Mouse (Mus musculus) embryonic facial prominence, embryonic 10.5 days (tissue): ENCODE results near the gene Abhd17b. TPM values are rescaled to one million over a fixed set of nuclear protein-coding genes. Genes with fewer than 3 reads are reported as not detected.

ENCODE experiments used
- DNase-seq: peaks from one replicate; pipeline ENCODE4 v3.0.0-alpha.2; 2017; ENCODE audit warnings: low spot score
- H3K27ac ChIP-seq: fragments of 300-500 bp; sonication (generic); replicated peaks from 2 replicates; pipeline ENCODE4 v1.5.1; 2016; ENCODE audit warnings: mild to moderate bottlenecking
- H3K27me3 ChIP-seq: fragments of 300-500 bp; sonication (generic); replicated peaks from 2 replicates; pipeline ENCODE4 v1.6.1; 2016; ENCODE audit warnings: low read depth, mild to moderate bottlenecking; ENCODE audit not compliant: poor library complexity, severe bottlenecking
- H3K36me3 ChIP-seq: fragments of 300-500 bp; sonication (generic); replicated peaks from 2 replicates; pipeline ENCODE4 v1.6.1; 2016; ENCODE audit warnings: mild to moderate bottlenecking, moderate library complexity
- H3K4me1 ChIP-seq: fragments of 300-500 bp; sonication (generic); 2 replicates; pipeline ENCODE4 v1.6.1; 2016
- H3K4me3 ChIP-seq: fragments of 300-500 bp; sonication (generic); 2 replicates; pipeline ENCODE4 v1.5.1; 2016; ENCODE audit warnings: mild to moderate bottlenecking, moderate library complexity
- H3K9me3 ChIP-seq: fragments of 300-500 bp; sonication (generic); 2 replicates; pipeline ENCODE4 v1.6.1; 2016; ENCODE audit warnings: mild to moderate bottlenecking
- WGBS: fragments of 180-500 bp; shearing (Covaris S2); methylation state at CpG from one replicate; pipeline ENCODE4 v1.1.7; 2016; 5-methylcytosine and 5-hydroxymethylcytosine counted together
- polyA plus RNA-seq: library from polyadenylated mRNA; unstranded; fragments of >200 nt; fragmentation: Nextera tagmentation; extraction: Ambion mirVana; gene quantifications from 2 replicates; pipeline ENCODE4 v1.2.1, GENCODE M21; 2016

Gene Abhd17b
- polyA plus RNA-seq, 1 experiment from 2014 or later, result 28.0 TPM

DNA sequence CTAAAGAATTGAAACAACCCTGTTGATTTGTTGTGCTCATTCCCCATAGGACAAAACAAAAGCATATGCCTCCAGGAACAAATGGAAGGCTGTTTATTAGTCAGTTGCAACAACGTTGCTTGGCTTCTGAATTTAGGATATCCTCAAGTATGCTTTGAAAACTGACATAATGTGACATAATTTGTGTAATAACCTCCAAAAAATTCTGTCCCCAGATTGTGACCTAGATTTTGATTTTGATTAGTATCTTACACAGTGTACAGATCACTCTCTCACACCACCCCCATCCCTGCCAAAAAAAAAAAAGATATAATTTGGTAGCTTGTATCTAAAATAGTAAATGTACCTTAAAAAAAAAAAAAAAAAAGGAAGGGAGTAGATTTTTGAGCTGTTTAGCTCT, 7.7 kb downstream of the Abhd17b start:
- Histone ChIP-seq H3K9me3 (no peaks in the 10 kb centered on the region), H3K36me3 (peaks cover 4% of the 10 kb centered on the region; the same call in 1 of the 2 replicates), H3K27ac (no peak overlapping the region), H3K27me3 (no peaks in the 10 kb centered on the region), H3K4me1 (no peaks in the 10 kb centered on the region), H3K4me3 (no peak overlapping the region)
- WGBS, result 96% methylated on average over 1 of the region's 1 CpGs
- no peak for DNase-seq

DNA sequence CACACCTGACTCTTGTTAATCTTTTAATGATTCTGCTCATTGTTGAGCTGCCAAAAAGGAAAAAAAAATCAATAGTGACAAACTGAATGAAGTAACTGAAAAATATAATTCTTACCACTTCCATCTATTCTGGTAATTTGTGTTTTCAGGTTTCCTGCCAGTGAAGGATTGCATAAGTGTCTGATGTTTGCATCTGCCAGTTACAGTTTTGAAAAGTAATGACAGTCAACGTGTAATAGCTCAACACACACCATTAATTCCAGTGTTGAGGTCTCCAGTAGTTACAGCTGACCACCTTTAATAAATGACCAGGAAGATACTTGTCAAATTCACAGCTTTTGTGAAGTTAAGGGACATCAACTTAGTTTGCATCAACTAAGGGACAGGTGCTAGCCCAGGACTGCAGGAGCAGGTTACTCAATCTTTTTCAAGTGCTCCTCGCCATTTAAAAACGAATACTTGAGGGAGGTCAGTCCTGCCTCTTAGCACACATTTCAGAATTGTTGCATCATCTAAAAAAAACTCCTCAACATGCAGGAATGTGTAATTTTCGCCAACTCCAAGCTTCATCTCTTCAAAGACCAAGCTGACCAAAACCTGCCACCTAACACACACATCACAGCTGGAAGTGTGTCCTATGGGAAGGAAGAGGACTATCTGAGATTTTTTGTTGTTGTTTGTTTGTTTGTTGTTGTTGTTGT, 10.9 kb downstream of the Abhd17b start:
- WGBS, result 88% methylated on average over 4 of the region's 4 CpGs
- H3K9me3 ChIP-seq, result no peaks in the 10 kb centered on the region
- H3K4me3 ChIP-seq, result no peak overlapping the region
- peaks cover 8% of the 10 kb centered on the region; the same call in 1 of the 2 replicates for H3K36me3 ChIP-seq
- no peaks in the 10 kb centered on the region for H3K4me1 ChIP-seq
- H3K27me3 ChIP-seq, result no peaks in the 10 kb centered on the region
- no peak for DNase-seq
- no peak overlapping the region for H3K27ac ChIP-seq

DNA sequence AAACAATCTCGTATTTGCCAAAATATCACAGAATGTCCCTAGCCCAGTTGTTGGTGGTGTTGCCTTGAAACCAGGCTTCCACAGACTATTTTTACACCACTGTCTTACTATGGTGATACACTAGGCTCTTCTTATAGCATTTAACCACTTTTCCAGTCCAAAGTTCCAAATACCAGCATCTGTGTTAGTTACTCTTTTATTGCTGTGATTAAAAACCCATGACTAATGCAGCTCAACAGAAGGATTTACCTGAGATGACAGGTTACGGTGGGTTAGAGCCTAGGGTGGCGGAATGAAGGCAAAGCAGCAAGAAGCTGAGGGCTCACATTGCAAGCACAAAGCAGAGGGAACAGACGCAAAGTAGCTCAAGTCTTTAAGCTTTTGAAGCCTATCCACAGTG, 16.7 kb downstream of the Abhd17b start:
- H3K4me1 ChIP-seq, result no peaks in the 10 kb centered on the region
- H3K9me3 ChIP-seq, result peaks cover 9% of the 10 kb centered on the region
- no peaks in the 10 kb centered on the region for H3K27me3 ChIP-seq
- H3K4me3 ChIP-seq, result no peak overlapping the region
- WGBS, result 87% methylated on average over 4 of the region's 4 CpGs
- no peak for DNase-seq
- H3K36me3 ChIP-seq, result peaks cover 30% of the 10 kb centered on the region
- no peak overlapping the region for H3K27ac ChIP-seq

DNA sequence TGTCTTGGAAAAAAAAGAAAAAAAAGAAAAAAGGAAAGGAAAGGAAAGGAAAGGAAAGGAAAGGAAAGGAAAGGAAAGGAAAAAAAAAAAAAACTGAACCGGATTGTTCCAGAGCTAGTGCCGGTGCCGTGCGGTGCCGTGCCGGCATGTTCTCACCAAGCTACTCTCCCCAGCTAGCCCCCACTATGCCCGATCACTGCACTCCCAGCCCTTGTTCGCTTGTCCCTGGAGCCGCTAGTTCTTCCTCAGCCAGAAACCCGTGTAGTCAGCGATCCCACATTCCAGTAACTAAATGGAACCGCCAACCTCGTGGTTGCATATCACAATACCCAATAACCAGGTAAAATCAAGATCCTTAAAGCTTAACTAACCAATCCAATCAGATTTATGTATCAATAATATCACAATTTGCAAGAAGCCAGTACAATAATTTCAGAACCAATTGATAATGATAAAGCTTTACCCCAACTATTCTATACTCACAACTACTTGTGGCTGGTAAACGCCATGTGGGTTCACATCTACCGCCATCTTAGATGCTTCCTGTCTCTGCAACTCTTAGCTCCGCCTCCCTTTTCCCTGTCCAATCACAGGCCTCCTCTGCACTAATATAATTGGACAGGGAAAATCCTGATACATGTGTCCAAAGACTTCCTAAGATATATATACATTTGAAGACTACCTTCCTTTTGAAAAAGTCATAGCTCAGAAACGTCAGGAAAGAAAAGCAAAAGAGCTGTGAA, 21.5 kb downstream of the Abhd17b start:
- no peak overlapping the region for H3K27ac ChIP-seq
- DNase-seq, result no peak
- H3K36me3 ChIP-seq, result peaks cover 45% of the 10 kb centered on the region
- no peaks in the 10 kb centered on the region for H3K27me3 ChIP-seq
- H3K9me3 ChIP-seq, result peaks cover 15% of the 10 kb centered on the region
- WGBS, result 96% methylated on average over 17 of the region's 17 CpGs
- H3K4me3 ChIP-seq, result no peak overlapping the region
- no peaks in the 10 kb centered on the region for H3K4me1 ChIP-seq

DNA sequence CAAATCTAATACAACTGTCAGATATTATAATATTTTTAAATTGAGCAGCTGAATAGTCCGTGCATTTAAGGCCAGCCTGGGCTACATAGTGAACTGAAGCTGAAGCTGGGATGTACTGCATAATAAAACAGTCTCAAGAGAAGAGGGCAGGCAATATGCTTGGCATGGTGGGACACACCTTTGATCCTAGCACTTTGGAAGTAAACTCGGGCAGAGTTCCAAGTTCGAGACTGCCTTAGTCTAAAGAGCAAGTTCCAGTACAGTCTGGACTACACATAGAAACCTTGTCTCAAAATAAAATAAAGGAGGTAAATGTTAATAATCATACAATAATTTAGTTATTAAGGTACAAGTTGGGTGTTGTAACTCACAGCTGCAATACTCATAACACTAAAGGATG, 27.1 kb downstream of the Abhd17b start:
- no peaks in the 10 kb centered on the region for H3K27me3 ChIP-seq
- H3K4me1 ChIP-seq, result no peaks in the 10 kb centered on the region
- H3K27ac ChIP-seq, result no peak overlapping the region
- 97% methylated on average over 3 of the region's 3 CpGs for WGBS
- peaks cover 63% of the 10 kb centered on the region for H3K36me3 ChIP-seq
- no peak for DNase-seq
- H3K9me3 ChIP-seq, result peaks cover 3% of the 10 kb centered on the region; the same call in 1 of the 2 replicates
- H3K4me3 ChIP-seq, result no peak overlapping the region

DNA sequence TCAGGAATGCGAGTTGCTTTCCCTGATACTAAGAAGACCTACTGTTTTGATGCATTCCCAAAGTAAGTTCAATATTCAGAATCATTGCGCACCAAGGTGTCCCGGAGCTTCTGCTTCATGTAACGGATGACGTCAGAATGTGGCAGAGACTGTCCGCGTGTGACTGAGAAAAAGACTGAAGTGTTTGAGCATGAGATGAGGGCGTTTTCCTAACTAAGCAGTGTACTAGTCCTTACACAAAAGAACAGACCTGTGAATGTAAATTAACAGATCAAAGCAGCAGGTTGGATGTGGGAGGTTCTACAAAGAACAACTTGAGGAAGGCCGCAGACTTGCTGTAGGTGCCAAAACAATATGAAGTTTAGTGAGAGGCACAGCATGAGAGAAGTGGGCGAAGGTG, 28.0 kb downstream of the Abhd17b start:
- peaks cover 66% of the 10 kb centered on the region for H3K36me3 ChIP-seq
- H3K4me3 ChIP-seq, result no peak overlapping the region
- whole genome bisulfite sequencing, result 96% methylated on average over 10 of the region's 10 CpGs
- H3K27me3 ChIP-seq, result no peaks in the 10 kb centered on the region
- no peaks in the 10 kb centered on the region for H3K9me3 ChIP-seq
- DNase-seq, result no peak
- no peak overlapping the region for H3K27ac ChIP-seq
- H3K4me1 ChIP-seq, result no peaks in the 10 kb centered on the region

DNA sequence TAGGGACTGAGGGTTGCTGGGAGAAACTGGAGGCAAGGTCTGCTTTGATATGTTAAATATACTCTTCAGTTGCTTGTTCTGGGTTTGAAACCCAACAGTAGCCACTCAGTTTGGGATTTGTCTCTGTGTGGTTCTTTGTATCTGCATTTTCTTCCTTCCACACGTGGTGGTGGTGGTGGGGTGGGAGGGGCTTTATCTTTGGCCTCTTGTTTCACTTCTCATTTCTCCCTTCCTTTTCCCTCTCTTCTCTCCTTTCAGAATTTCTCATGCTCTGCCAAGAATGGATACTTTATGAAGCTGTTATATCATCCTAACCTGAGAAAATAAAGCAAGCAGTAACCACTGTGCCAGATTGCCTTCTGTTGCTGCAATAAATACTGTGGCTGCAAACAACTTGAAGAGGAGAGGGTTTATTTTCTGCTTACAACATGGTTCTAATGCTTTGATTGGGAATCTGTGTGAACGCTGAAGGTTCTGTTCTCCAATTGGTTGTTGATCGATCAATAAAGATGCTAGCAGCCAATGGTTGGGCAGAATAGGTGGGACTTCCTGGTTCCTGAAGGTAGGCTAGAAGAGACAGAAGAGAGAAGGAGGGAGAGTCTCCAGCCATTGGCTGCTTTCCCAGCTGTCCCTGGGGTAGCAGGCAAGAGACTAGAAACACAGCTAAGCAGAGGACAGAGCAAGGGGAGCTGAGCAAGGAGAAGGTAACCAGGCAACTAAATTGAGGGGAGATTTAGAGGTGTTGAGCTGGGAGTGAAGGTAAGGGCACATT, 60.5 kb downstream of the Abhd17b start:
- no peak for DNase-seq
- H3K4me1 ChIP-seq, result no peaks in the 10 kb centered on the region
- H3K9me3 ChIP-seq, result no peaks in the 10 kb centered on the region
- no peak overlapping the region for H3K4me3 ChIP-seq
- no peaks in the 10 kb centered on the region for H3K27me3 ChIP-seq
- no peaks in the 10 kb centered on the region for H3K36me3 ChIP-seq
- no peak overlapping the region for H3K27ac ChIP-seq
- WGBS, result 74% methylated on average over 3 of the region's 3 CpGs

DNA sequence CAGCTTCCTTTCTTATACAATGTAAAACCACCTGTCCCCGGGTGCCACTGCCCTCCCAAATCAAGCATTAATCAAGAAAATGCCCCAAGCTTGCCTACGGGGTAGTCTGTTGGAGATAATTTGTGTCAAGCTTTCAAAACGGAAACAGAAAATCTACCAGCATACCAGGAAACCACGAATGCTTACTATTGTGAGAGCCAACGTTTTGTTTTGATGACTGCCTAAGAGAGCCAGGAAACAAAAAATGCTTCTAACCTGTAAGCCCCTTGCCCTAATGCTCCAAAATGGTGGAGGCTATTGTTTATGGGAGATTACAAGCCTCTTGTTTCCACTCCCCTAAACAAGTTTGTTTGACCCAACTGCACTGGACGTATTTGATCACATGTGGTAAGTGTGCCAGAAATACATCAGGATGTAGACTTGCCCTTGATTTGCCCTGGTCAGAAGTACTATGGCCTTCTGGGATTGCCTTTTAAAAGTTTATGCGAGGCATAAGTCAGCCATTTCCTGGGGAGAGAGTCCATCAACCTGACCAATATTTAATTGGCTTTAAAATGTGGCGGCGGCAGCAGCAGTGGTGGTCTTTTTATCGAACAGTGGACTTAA, 61.4 kb downstream of the Abhd17b start:
- Histone ChIP-seq H3K4me1 (no peaks in the 10 kb centered on the region), H3K9me3 (no peaks in the 10 kb centered on the region), H3K36me3 (no peaks in the 10 kb centered on the region), H3K27me3 (no peaks in the 10 kb centered on the region), H3K27ac (no peak overlapping the region), H3K4me3 (no peak overlapping the region)
- 84% methylated on average over 10 of the region's 10 CpGs for WGBS
- no peak for DNase-seq

DNA sequence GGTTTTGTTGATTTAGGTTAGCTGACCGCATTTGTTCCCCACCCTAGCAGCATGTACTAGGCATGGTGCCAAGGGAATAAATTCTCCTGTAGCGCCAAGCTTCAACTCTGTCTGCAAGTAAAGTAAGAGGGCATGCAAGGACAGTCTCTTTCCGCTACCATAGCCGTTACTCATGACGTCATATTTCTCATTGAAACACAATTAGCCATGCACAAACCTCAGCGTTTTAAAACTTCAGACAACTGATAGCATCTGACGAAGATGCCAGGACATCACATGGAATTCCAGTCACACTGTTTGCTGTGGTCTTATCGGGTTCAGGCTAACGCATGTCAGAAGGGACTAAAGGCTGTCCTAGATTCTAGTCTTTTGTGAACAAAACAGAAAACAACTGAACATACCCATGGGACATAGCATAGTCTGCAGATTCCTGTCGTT, 62.0 kb downstream of the Abhd17b start:
- no peaks in the 10 kb centered on the region for H3K9me3 ChIP-seq
- 89% methylated on average over 10 of the region's 10 CpGs for WGBS

DNA sequence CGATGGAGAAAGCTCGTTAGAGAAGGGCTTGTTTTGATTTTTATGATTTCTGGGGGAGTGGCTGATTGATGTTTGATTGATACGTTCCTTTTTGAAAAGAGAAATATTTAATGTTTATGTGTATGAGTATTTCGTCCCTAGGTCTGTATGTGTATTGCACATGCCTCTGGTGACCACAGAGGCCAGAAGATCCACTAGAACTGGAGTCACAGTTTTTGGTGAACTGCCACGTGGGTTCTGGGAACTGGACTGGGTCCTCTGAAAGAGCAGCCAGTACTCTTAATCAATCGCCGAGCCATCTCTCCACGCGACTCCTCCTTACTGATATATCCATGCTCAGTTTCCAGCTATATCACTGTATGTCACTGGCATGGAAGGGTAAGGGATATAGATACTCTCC, 62.5 kb downstream of the Abhd17b start:
- WGBS, result 91% methylated on average over 9 of the region's 9 CpGs
- Histone ChIP-seq H3K4me1 (no peaks in the 10 kb centered on the region), H3K27ac (no peak overlapping the region), H3K9me3 (no peaks in the 10 kb centered on the region), H3K36me3 (no peaks in the 10 kb centered on the region), H3K4me3 (no peak overlapping the region), H3K27me3 (no peaks in the 10 kb centered on the region)
- no peak for DNase-seq

More for the DNA sequence above, 62.0 kb downstream of the Abhd17b start:
- no peaks in the 10 kb centered on the region for H3K4me1 ChIP-seq
- H3K27ac ChIP-seq, result no peak overlapping the region
- no peak for DNase-seq
- H3K27me3 ChIP-seq, result no peaks in the 10 kb centered on the region
- H3K4me3 ChIP-seq, result no peak overlapping the region
- no peaks in the 10 kb centered on the region for H3K36me3 ChIP-seq

DNA sequence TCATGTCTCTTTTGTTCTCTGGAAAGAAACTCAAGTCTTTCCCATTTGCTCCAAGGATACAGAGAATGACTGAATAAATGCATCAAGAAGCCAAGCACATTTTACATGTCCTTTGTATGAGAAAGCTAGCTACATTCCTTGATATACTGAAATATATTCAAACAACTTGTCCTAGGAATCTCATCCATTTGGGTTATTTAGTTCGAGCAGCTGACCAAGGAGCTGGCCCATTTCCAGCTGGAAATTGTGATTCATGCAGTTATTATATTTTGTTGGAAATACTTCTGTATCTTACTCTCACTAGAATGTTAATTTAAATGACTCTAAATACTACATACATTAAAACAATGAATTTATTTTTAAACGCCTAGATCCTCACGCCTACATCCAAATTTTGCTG, 63.5 kb downstream of the Abhd17b start:
- Histone ChIP-seq H3K36me3 (no peaks in the 10 kb centered on the region), H3K9me3 (no peaks in the 10 kb centered on the region), H3K27me3 (no peaks in the 10 kb centered on the region), H3K4me3 (no peak overlapping the region), H3K27ac (no peak overlapping the region), H3K4me1 (no peaks in the 10 kb centered on the region)
- DNase-seq, result no peak
- 92% methylated on average over 3 of the region's 3 CpGs for WGBS

DNA sequence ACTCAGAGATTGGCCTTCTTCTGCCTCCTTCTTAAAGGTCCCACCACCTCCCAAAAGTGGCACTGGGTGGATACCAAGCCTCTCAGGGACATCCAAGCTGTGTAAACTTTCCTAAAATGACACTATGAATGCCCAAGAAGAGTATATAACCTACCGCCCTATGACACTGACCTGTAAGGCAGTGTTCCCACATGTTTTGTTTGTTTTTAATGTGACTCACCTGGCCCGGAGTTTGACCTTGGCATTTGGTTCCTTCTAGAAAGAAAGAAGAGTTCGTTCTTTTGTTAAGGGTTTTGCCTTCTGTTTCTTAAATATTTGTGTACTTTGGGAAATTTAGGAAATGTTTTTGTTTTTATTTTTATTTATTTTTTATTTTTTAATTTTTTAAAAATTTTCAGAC, 66.2 kb downstream of the Abhd17b start:
- Histone ChIP-seq H3K4me3 (no peak overlapping the region), H3K27ac (no peak overlapping the region), H3K9me3 (no peaks in the 10 kb centered on the region), H3K4me1 (no peaks in the 10 kb centered on the region), H3K36me3 (no peaks in the 10 kb centered on the region), H3K27me3 (no peaks in the 10 kb centered on the region)
- DNase-seq, result no peak
- WGBS, result 88% methylated on average over 3 of the region's 3 CpGs
